Mouse (Mus musculus) A20 (cell line): ENCODE measurements around the gene Adssl1.

Experiments used
- DNase-seq: peaks from one replicate; pipeline ENCODE4 v3.0.0-alpha.2; 2011; ENCODE audit warnings: low read depth, low spot score

Gene Adssl1

DNA sequence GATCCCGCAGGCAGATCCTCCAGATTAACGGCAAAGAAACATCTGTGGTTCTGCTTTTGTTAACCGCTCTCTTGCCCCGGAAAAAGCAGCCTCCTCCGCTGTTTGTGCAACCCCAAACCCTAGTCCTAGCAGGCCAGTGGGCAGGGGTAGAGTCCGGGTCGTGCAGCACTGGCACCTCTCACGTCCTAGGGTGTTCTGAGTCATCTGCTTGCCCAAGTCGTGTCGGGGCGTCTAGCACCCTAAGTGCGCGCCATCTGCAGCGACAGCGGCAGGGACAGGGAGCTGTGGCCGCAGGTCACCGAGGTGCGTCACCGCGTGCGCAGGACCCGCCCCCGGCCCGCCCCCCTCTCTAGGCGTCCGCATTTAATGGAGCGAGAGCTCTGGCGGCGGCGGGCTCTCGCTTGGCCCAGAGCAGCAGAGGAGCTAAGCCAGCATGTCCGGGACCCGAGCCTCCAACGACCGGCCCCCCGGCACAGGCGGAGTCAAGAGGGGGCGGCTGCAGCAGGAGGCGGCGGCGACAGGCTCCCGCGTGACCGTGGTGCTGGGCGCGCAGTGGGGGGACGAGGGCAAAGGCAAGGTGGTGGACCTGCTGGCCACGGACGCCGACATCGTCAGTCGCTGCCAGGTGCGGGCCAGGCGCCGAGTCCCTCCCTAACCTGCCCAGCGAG lies at the start of gene Adssl1:
Gene Adssl1 (plus strand): TSS at position 360 of the 668 bp plus-strand sequence.
- DNase-seq, result peak; percentile 92

DNA sequence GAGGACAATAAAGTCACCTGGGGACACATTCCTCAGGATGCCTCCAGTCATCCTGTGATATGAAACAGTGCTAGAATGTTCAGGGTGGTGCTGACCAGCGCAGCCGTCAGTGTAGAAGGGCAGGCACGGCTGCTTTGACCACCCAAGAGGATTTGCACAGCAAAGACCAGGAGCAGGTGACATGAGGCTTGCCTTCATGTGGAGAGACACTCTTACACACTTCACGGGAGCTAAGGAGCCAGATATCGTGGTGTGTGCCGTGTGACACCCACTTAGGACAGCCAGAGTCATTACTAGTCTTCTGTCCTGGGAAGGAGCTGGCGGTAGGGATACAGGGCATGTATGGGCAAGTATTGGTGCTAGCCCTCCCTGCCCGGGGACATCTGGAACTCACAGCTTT lies 49.7 kb upstream of the Adssl1 start:
- no peak for DNase-seq

DNA sequence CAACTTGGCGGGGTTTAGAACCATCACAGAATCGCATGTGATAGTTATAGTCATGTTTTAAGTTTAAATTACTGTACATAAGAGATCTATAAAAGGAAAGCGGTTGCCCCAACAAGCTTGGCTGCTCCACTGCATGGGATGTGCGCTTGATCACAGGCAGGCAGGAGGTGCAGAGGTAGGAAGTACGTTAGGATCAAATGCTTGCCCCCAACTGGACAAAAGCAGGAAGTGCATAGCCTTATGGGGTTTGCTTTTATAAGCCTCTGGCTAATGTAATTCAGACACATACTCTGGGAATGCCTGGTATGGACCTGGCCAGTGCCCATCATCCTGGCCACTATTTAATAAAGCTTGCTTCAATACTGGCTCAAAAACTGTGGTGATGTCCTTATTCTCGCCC lies 48.8 kb upstream of the Adssl1 start:
- DNase-seq, result no peak

GRCm38 (mm10) chr12:112575274-112575986 lies 44.4 kb upstream of the Adssl1 start:
- no peak for DNase-seq

- no peak for DNase-seq
Observed at GRCm38 (mm10) chr12:112576341-112576740, 43.5 kb upstream of the Adssl1 start.

DNA sequence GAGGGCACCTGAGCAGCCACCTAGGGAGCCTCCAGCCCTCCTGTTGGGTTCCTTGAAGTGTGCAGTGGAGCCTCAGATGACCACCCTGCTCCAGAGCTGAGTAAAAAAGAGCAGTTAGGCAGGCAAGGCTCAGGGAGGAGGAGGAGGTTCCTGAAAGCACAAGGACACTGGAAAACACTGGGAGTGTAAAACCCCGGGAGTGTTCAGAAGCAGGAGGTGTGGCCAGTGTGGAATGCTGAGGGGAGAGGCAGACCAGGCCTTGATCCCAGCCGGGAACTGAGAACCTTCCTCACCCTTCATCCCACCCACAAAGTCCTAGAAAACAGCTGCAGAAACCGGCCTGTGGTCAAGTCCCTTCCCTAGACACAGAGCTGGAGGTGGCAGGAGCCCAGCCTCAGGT lies 43.1 kb upstream of the Adssl1 start:
- no peak for DNase-seq

DNA sequence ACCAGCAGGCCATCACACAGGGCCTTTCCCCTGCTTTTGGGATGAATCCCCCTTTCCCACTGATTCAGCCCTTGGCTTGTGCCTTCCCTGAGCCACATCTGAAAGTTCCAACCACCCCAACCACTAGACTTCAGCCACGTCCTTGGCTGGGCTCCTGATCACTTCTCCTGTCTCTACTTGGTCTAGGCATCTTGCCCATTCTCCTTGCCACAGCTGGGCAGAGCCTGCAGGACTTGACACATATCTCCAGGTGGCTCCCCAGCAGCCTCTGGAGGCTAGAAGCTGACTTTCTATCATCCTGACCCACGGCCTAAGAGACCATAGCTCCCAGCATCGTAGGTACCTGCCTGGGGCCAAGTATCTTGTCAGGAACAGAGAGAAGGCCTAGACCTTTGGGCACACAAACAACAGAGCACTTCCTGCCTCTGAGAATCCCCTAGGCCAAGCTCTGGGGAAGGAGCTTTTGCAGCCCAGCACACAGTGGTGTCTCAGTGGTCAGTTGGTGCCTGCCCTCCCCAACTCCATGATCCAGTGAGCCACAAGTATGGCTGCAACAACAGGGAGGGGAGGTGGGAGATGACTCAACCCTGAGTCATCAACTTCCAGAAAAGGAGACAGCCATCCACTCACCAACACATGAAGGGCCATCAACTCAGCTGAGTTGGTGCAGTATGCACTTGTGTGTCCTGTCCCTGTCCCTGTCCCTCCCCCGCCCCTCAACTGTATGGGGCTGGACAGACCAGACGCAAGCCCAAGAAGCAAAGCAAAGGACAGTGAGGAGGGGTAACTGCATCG lies 41.4 kb upstream of the Adssl1 start:
- no peak for DNase-seq

GRCm38 (mm10) chr12:112579430-112579829 lies 40.4 kb upstream of the Adssl1 start:
- no peak for DNase-seq

- no peak for DNase-seq
Observed at GRCm38 (mm10) chr12:112579926-112580325, 39.9 kb upstream of the Adssl1 start.

DNA sequence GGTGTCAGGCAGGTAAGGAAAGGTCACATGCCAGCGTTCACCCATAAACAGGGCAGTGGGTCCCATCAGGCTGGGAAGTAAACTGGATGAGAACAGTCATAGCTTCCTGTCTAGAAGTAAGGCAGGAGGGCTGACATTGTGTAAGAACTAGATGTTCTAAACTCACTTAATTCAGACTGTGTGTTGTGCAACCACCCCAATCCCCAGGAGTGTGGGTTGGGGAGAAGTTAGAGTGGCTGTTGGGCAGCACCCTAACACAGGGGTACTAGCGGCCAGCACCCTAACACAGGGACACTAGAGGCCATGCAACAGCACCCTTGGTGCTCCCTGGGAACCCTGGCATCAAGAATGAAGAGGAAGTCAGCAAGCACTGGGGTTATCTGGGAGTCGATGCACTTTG lies 38.7 kb upstream of the Adssl1 start:
- DNase-seq, result no peak

DNA sequence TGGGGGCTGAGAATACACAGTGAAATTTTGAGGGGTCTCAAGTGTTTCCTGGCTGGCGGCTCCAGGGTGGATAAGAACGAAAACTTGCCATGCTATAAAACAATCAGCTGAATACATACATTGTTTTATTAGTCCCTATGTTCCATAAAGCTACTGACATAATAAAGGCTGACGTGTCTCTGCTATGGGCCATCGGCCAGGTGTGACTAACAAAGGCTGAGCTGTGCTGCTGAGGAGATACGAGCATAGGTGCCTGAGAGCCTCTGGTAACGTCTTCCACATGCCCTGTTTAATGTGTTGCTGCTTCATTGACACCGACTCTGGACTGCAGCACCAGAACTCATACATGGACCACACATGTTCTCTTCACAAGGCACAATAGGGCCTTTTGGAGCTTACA lies 34.9 kb upstream of the Adssl1 start:
- no peak for DNase-seq

- peak; percentile 71 for DNase-seq
Observed at GRCm38 (mm10) chr12:112585924-112586538, 33.8 kb upstream of the Adssl1 start.

- DNase-seq, result peak; percentile 61
Observed at GRCm38 (mm10) chr12:112587125-112588124, 32.4 kb upstream of the Adssl1 start.

DNA sequence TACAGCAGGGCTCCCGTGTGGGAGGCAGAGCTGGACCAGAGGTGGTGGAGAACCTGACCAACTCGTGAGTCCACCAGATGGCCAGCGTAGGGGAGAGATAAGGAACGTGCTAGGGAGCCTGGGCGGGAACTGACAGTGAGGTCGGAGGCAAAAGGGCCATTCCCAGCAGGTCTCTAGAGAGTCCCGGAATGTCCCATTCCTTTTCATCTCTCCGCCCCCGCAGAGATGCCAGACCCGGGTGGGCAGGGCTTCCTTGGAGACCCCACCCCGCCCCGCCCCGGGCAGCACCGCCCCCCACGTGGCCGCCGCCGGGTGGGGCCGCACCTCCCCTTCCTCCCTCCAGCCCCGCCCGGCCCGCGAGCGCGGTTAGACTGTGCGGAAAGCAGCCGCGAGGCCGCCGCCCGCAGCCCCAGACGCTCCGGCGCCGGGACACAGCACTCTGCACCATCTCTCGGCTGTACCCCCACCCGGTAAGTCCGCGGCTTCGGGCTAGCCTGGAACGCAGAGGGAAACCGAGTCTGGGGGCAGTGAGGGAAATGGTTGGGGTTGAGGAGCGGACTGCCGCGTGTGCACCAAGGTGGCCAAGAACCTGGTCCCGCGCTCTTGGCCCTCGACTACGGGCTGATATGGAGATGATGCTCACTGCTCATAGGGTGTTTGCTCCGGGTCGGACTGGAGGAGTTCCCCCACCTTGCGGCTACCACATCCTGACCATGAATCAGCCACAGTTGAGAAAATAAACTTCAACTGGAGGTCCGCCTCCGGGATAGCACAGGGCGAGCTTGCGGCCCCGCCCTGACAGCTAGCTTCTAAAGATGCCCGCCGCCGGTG lies 31.2 kb upstream of the Adssl1 start, which contains the start of gene Inf2:
Gene Inf2 (plus strand): TSS at position 359 of the 831 bp plus-strand sequence.
- DNase-seq, result peak; percentile 81

GRCm38 (mm10) chr12:112589491-112590191 lies 30.2 kb upstream of the Adssl1 start:
- no peak for DNase-seq

DNA sequence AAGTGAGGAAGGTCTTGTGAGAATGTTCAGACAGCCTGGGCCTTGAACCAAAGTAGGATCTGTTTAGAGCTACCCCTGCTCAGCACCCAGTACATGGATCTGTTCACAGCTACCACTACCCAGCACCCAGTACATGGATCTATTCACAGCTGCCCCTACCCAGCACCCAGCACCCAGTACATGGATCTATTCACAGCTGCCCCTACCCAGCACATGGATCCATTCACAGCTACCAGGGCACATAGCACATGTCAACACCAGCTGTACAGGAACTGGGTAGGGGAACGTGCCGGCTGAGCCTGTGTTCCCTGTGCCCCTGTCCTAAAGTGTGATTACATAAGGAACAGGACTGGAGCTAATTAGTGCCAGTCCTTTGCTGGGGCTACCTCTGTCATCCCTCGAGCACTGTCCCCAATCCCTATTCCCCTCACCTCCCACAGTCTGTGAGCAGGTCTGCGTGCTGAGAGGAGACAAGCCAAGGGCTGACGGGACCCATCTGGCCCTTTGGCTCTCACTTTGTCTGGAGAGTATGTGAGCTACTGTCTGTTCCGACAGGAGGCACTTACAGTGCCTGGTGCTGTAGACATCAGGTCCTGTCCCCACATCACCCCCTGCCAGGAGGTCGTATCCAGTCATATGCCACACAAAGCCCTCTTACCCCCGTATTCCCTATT lies 29.1 kb upstream of the Adssl1 start:
- no peak for DNase-seq

GRCm38 (mm10) chr12:112591240-112591639 lies 28.6 kb upstream of the Adssl1 start:
- DNase-seq, result no peak

- DNase-seq, result no peak
Observed at GRCm38 (mm10) chr12:112591730-112592129, 28.1 kb upstream of the Adssl1 start.
